Mouse (Mus musculus): ENCODE measurements around the gene 1700029F12Rik. TPM values are rescaled to one million over a fixed set of nuclear protein-coding genes. Genes with fewer than 3 reads are reported as not detected.
A peak's percentile ranks its signal among the peaks of the same experiment; 100 is the strongest.

The 1700029F12Rik gene
- polyA plus RNA-seq, 1 experiment, result not detected

GRCm38 (mm10) chr13:97057817-97058216, 23.7 kb upstream of the 1700029F12Rik start:
- TF ChIP-seq GATA1 (IDR thresholded peaks at IDR 0.05; ENCODE audit: low read length), result no peak

- TF ChIP-seq GATA1 (IDR thresholded peaks at IDR 0.05; ENCODE audit: low read length), result no peak
Observed at GRCm38 (mm10) chr13:97053844-97054243, 19.7 kb upstream of the 1700029F12Rik start.

- TF ChIP-seq GATA1 (IDR thresholded peaks at IDR 0.05; ENCODE audit: low read length), result no peak
Observed at GRCm38 (mm10) chr13:97052667-97053066, 18.5 kb upstream of the 1700029F12Rik start.

- TF ChIP-seq GATA1 (IDR thresholded peaks at IDR 0.05; ENCODE audit: low read length), result no peak
Observed at GRCm38 (mm10) chr13:97051158-97051557, 17.0 kb upstream of the 1700029F12Rik start.

DNA sequence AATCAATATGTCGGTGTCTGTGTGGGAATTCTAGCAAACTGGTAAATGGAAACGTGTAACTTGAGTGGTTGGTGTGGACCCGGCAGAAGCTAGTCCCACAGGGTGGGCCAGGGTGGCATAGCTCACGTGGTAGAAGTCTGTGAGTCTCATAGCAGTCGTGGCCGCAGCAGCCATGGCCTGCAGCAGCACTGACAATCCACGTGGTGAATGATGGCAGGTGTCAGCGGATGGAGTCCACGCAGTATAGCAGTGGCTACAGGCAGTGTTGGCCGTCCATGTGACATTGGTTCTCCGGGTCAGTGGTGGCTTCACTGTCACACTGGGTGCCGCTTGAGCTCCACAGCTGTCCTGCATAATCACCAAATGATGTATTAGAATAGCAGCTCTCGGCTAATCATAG, 4.1 kb downstream of the 1700029F12Rik start:
- TF ChIP-seq GATA1 (IDR thresholded peaks at IDR 0.05; ENCODE audit: low read length), result no peak

DNA sequence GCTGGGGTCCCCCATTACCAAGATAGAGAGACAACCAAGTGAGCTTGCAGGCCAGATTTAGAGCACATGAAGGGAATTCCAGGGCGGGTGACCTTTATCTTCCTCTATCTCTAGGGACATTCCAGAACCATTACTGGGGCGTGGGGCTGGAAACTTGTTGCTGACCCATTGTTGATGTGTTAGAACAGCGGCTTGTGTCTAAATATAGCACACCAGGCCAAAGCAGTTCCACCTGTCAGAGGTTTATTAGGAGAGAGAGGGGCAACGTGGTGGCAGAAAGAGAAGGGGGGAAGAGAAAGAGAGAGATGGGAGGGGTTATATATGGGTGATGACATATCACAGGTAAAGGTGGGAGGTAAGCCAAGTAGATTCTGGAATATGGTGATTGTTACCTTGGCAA, 12.3 kb downstream of the 1700029F12Rik start:
- TF ChIP-seq GATA1 (IDR thresholded peaks at IDR 0.05; ENCODE audit: low read length), result no peak

- no peak for TF ChIP-seq GATA1 (IDR thresholded peaks at IDR 0.05; ENCODE audit: low read length)
Observed at GRCm38 (mm10) chr13:97020122-97020521, 14.0 kb downstream of the 1700029F12Rik start.

DNA sequence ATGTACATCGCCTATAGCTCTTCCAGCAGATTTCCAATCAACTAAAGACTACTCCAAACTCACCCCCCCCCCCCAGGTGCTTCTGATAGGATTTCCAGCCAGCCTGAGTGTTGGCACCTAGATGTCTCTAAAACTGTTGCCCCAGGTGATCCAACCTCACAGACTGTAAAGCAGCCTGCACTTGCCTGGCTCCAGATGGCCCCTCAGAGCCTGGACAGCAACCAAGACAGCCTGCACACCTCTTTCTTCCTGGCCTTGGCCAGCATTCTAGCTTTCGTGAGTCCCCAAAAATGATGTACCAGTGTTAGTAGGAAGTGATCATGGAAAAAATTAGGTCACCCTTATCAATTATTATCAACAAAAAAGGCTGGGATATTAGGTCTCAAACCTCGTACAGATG, 16.5 kb downstream of the 1700029F12Rik start:
- no peak for TF ChIP-seq GATA1 (IDR thresholded peaks at IDR 0.05; ENCODE audit: low read length)

GRCm38 (mm10) chr13:97014366-97014765, 19.8 kb downstream of the 1700029F12Rik start:
- TF ChIP-seq GATA1 (IDR thresholded peaks at IDR 0.05; ENCODE audit: low read length), result no peak

- TF ChIP-seq GATA1 (IDR thresholded peaks at IDR 0.05; ENCODE audit: low read length), result no peak
Observed at GRCm38 (mm10) chr13:97008266-97009153, 25.7 kb downstream of the 1700029F12Rik start.

- TF ChIP-seq GATA1 (IDR thresholded peaks at IDR 0.05; ENCODE audit: low read length), result peak; percentile 52
Observed at GRCm38 (mm10) chr13:97007501-97008265, 26.5 kb downstream of the 1700029F12Rik start.

DNA sequence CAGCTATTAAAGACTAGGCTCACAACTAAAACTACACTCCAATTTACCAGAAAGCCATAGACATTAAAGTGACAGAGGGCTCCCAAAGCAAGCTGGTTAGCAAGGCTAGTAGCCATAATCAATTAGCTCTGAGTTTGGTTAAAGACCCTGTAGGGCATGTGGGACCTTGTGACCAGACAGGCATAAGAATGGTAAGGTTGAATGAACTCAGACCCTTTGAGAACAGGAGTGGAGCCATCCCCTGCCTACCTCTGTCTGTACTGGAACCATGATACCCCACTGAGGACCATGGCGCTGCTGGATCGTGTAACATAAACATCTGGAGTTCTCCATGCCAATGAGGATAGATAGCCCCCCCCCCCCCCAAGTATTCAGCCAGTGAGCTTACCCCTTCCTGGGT, 27.4 kb downstream of the 1700029F12Rik start:
- TF ChIP-seq GATA1 (IDR thresholded peaks at IDR 0.05; ENCODE audit: low read length), result no peak

DNA sequence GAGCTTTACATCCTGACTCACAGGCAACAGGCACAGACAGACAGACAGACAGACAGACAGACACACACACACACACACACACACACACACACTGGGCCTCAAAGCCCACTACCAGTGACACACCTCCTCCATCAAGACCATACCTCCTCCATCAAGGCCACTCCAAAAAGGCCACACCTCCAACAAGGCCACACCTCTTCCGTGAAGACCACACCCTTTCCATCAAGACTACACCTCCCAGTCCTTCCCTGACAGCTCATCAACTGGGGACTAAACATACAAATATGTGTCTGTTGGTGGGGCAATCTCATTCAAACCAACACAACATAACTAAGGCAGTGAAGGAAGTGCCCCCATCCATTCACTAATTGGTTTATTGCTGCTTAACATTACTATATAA, 37.1 kb downstream of the 1700029F12Rik start:
- no peak for TF ChIP-seq GATA1 (IDR thresholded peaks at IDR 0.05; ENCODE audit: low read length)

DNA sequence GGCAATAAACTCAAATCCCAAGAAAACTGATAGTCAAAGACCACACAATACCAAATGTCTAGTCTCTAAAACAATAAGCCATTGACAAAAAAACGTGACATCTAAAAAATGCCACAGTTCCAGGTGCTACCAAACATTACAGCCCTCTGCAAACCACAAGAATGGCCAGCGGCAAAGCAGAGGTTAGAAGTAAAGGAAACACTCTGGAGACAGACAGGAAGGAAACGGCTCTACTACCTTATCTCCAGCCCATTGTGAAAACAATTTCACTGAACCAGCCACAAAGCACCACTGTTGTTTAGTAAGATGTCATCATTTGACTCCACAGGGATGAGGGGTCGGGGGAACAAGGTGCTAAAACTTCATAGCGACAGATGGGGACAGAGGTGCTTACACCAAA, 38.9 kb downstream of the 1700029F12Rik start:
- no peak for TF ChIP-seq GATA1 (IDR thresholded peaks at IDR 0.05; ENCODE audit: low read length)

DNA sequence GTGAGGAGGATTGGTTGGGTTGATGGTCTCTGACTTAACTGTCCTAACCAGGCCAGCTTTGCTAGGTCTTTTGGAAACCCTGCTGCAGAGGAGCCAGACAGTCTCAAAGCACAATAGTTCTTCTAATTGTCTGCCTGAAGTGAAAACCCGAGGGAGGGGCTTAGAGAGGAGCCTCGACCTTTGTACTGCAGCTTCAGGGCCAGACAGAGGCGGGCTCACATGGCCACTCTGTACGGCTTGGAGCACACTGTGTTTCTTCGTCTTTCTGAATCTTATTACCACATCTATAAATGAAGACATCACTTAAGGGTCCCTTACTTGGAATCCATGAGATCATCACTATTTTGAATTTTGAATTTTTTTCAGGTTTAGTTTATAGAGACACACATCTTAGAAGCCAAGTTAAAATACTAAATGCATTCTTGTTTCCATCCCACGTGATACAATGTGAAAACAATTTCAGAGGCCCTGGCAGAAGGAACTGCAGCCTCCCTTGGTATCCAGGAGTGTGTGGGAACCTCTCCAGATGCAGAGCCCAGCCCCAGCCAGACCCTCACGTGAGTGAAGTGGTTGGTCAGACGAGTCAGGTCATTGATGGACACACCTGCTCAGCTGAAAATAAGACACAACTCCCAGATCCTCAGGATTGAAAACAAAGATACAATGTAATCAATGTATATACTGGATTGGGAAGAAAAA, 40.7 kb downstream of the 1700029F12Rik start:
- no peak for TF ChIP-seq GATA1 (IDR thresholded peaks at IDR 0.05; ENCODE audit: low read length)

Measured in G1E-ER4 (cell line).